Mouse (Mus musculus) hindbrain, embryonic 16.5 days (tissue): ENCODE results near the gene Hist2h2ab. TPM values are rescaled to one million over a fixed set of nuclear protein-coding genes. Genes with fewer than 3 reads are reported as not detected.
"Not testable (repeated sequence)": the region's sequence is repeated elsewhere in the genome, so short reads cannot be mapped to it uniquely, and the experiment has no call there.

Source experiments
- ATAC-seq: fragments of 200-750 bp; cut with Nextera tagmentation; 2 replicates; pipeline ENCODE4 v1.8.0; 2017; ENCODE audit warnings: moderate TSS enrichment, moderate library complexity
- H3K27ac ChIP-seq: fragments of 300-500 bp; sonication (generic); 2 replicates; pipeline ENCODE4 v1.5.1; 2014; ENCODE audit warnings: low read depth, mild to moderate bottlenecking, control low read depth, low read length, moderate library complexity
- H3K27me3 ChIP-seq: fragments of 300-500 bp; sonication (generic); replicated peaks from 2 replicates; pipeline ENCODE4 v1.6.1; 2014; ENCODE audit warnings: low read length; ENCODE audit not compliant: control insufficient read depth, insufficient read depth
- H3K36me3 ChIP-seq: fragments of 300-500 bp; sonication (generic); 2 replicates; pipeline ENCODE4 v1.6.1; 2014; ENCODE audit warnings: mild to moderate bottlenecking, low read length, moderate library complexity, mixed read lengths; ENCODE audit not compliant: control insufficient read depth, insufficient read depth
- H3K4me1 ChIP-seq: fragments of 300-500 bp; sonication (generic); 2 replicates; pipeline ENCODE4 v1.6.1; 2014; ENCODE audit warnings: low read depth, low read length; ENCODE audit not compliant: control insufficient read depth, insufficient read depth
- H3K4me2 ChIP-seq: fragments of 300-500 bp; sonication (generic); 2 replicates; pipeline ENCODE4 v1.6.1; 2014; ENCODE audit warnings: mild to moderate bottlenecking, low read length, control low read depth, moderate library complexity
- H3K4me3 ChIP-seq: fragments of 300-500 bp; sonication (generic); 2 replicates; pipeline ENCODE4 v1.5.1; 2014; ENCODE audit warnings: mild to moderate bottlenecking, low read length, control low read depth, moderate library complexity
- H3K9ac ChIP-seq: fragments of 300-500 bp; sonication (generic); 2 replicates; pipeline ENCODE4 v1.6.1; 2014; ENCODE audit warnings: low read depth, mild to moderate bottlenecking, control low read depth, low read length, moderate library complexity
- H3K9me3 ChIP-seq: fragments of 300-500 bp; sonication (generic); 2 replicates; pipeline ENCODE4 v1.6.1; 2014; ENCODE audit warnings: mild to moderate bottlenecking, low read length, moderate library complexity; ENCODE audit not compliant: control insufficient read depth
- WGBS: fragments of 180-500 bp; shearing (Covaris S2); extraction: QIAGEN DNeasy Blood & Tissue Kit; methylation state at CpG from one replicate; pipeline ENCODE4 v1.1.7; 2014; 5-methylcytosine and 5-hydroxymethylcytosine counted together
- polyA plus RNA-seq: library from polyadenylated mRNA; unstranded; fragments of >200 nt; fragmentation: Nextera tagmentation; extraction: Ambion mirVana; gene quantifications from 2 replicates; pipeline ENCODE4 v1.2.1, GENCODE M21; 2015

Gene Hist2h2ab
- polyA plus RNA-seq, 1 experiment from 2014 or later, result not detected

DNA sequence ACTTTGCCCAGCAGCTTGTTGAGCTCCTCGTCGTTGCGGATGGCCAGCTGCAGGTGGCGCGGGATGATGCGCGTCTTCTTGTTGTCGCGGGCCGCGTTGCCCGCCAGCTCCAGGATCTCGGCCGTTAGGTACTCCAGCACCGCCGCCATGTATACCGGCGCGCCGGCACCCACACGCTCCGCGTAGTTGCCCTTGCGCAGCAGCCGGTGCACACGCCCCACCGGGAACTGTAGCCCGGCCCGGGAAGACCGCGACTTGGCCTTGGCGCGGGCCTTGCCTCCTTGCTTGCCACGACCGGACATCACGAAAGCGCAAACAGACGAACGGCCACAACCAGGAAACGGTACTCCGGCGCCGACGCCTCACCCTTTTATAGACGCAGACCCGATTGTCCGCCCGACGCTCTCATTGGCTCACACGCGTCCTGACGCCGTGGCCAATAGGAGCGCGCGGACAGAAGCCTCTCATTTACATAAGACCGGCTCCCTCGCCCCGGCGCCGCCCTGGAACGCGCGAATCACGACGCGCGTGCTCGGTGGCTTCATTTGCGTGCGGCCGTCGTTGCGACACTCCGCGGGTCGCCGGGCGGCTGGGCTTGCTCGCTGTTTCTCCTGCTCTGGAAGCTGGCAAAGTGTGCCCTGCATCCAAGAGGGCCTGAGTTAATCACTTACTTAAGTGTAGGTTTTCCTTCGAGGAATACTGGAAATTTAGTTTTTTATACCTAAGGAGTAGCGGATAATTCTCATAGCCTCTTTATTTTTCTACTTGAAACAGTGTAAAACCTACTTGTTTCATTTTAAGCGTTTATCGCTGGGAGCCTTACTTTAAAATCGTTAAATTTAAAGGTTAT, 20.5 kb downstream of the Hist2h2ab start, which contains the start of gene Hist2h2aa2:
Gene Hist2h2aa2 (minus strand): TSS at position 328 of the 850 bp plus-strand sequence.
- Histone ChIP-seq H3K4me2 (peak within 1 kb of the TSS; percentile 52), H3K9ac (peak within 1 kb of the TSS; percentile 50), H3K4me3 (peak within 1 kb of the TSS; percentile 34), H3K4me1 (peaks cover 19% of the 10 kb centered on the region), H3K27ac (peak within 1 kb of the TSS; percentile 83)
- H3K9me3 ChIP-seq, H3K36me3 ChIP-seq, H3K27me3 ChIP-seq: not testable (repeated sequence)
- ATAC-seq, result peak; percentile 92
- 5% methylated on average over 20 of the region's 85 CpGs for WGBS

DNA sequence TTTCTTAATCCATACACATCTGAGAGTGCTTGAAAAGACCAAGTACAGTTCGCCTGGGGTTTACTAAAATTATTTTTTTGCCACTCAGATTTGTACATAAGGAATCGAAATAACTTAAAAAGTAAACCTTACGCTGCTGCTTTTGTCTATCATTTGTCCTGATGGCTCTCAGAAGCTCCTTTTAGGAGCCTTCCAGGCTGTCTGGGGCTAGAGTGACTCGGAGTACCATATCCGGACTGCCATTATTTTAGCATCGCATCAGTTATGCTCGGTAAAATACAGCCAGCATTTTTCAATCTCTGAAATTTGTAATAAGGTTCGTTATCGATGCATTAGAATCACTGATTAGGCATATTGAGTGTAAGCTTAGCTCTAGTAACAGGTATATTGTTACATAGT, 21.1 kb downstream of the Hist2h2ab start:
- Histone ChIP-seq H3K9me3 (no peaks in the 10 kb centered on the region), H3K9ac (peak overlapping the region; percentile 45), H3K4me2 (peak overlapping the region; percentile 52), H3K27me3 (no peaks in the 10 kb centered on the region), H3K4me1 (peaks cover 19% of the 10 kb centered on the region), H3K36me3 (no peaks in the 10 kb centered on the region), H3K27ac (peak overlapping the region; percentile 83), H3K4me3 (no peak overlapping the region; the same call in 1 of the 2 replicates)
- ATAC-seq, result no peak
- 77% methylated on average over 9 of the region's 9 CpGs for WGBS

DNA sequence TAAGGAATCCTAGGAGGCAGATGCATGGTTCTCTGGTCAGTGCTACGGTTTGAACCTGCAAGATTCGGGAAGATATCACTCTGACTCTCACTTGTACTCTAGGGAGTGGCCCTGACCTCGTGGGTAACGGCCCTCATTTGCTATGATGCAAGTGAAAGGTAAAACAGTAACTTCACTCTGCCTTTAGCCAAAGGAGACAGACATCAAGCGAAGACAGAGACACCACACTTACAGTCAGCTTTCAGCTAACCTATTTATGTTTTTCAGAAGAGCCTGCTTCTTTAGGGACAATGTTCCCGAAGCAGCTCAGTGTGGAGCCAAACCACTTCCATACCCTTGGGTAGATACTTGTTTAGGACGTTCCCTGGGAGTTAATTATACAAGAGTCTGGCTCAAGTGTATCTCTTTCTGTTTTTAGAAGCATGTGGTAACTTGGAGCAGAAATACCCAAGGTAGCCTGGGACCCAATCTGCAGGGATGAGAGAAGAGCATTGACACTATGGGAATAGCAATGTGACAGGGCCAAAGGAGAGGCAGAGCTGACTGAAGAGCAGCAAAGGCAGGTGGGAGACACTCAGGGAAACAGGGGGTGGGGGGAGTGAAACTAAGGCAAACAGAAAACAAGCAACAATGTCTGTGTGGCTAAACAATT, 24.4 kb downstream of the Hist2h2ab start:
- Histone ChIP-seq H3K36me3 (no peaks in the 10 kb centered on the region), H3K9ac (0 out of 2 replicates have a peak overlapping the region, but pooled peaks have one; percentile 8), H3K4me1 (peaks cover 14% of the 10 kb centered on the region), H3K4me2 (peak overlapping the region; percentile 67), H3K4me3 (no peak overlapping the region), H3K9me3 (no peaks in the 10 kb centered on the region), H3K27me3 (no peaks in the 10 kb centered on the region), H3K27ac (0 out of 2 replicates have a peak overlapping the region, but pooled peaks have one; percentile 23)
- no peak for ATAC-seq
- WGBS, result 85% methylated on average over 7 of the region's 7 CpGs

DNA sequence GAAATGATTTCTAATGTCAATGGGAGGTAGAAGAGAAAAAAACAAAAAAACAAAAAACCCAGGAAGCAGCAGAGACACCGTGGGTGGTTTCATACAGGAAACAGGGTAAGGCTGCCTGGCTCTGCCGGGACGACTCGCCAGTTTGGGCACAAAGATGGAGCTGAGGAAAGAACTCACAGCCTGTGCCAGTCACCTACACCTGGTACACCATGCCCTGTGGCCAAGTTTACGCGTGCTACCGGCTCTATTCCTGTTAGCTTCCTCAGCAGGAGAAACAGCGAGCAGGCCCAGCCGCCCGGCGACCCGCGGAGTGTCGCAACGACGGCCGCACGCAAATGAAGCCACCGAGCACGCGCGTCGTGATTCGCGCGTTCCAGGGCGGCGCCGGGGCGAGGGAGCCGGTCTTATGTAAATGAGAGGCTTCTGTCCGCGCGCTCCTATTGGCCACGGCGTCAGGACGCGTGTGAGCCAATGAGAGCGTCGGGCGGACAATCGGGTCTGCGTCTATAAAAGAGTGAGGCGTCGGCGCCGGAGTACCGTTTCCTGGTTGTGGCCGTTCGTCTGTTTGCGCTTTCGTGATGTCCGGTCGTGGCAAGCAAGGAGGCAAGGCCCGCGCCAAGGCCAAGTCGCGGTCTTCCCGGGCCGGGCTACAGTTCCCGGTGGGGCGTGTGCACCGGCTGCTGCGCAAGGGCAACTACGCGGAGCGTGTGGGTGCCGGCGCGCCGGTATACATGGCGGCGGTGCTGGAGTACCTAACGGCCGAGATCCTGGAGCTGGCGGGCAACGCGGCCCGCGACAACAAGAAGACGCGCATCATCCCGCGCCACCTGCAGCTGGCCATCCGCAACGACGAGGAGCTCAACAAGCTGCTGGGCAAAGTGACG, 25.6 kb downstream of the Hist2h2ab start, which contains the start of gene Hist2h2aa1:
Gene Hist2h2aa1 (plus strand): TSS at position 495 of the 884 bp plus-strand sequence.
- not testable (repeated sequence) for H3K36me3 ChIP-seq, H3K9me3 ChIP-seq, H3K27me3 ChIP-seq
- Histone ChIP-seq H3K4me1 (peaks cover 14% of the 10 kb centered on the region), H3K27ac (peak within 1 kb of the TSS; percentile 96), H3K9ac (peak within 1 kb of the TSS; percentile 79), H3K4me2 (peak within 1 kb of the TSS; percentile 67), H3K4me3 (peak within 1 kb of the TSS; percentile 54)
- WGBS, result 0% methylated on average over 18 of the region's 88 CpGs
- peak; percentile 93 for ATAC-seq

DNA sequence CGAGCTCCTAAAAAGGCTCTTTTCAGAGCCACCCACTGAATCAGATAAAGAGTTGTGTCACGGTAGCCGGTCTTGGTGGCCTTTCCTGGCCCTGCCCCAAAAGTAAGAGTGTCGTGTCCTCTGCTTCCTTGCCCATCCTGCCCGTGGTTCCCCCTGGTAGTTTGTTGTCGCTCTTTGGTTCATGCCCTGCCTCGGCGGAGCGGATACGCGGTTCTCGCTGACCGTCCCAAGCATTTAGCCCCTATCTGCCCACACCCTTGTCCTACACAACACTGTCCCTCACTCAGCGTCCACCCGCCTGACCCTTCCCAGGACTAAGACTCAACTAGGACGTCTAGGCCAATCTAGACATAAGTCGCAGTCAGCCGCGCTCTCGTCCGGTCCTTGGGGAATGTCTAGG, 26.4 kb downstream of the Hist2h2ab start:
- not testable (repeated sequence) for H3K9ac ChIP-seq, ATAC-seq, H3K36me3 ChIP-seq, H3K27ac ChIP-seq, H3K9me3 ChIP-seq, H3K27me3 ChIP-seq
- WGBS, result 0% methylated on average over 5 of the region's 21 CpGs
- Histone ChIP-seq H3K4me1 (peaks cover 11% of the 10 kb centered on the region), H3K4me2 (peak overlapping the region; percentile 42), H3K4me3 (peak overlapping the region; percentile 32)

DNA sequence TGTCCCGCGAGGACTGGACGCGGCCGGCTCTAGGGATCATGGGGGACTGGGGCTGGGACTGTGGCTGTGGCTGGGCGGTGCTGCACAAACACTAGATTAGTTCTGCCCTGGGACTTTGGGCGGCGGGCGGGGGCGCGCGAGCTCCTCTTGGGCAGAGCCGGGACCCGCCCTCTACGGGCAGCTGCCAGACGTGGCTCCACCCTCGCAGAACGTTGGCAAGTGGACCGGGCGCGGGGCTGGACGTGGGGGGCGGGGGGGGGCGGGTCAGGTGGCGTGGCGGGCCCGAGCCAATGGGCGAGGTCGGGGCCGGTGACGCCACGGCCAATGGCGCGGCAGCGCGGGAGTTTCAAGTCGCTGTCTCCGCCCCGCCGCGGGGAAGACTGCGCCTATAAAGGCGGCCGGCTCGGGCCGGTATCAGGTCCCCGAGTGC, 26.8 kb downstream of the Hist2h2ab start, which contains the start of gene Hist2h3c1:
Gene Hist2h3c1 (plus strand): TSS at position 259 of the 430 bp plus-strand sequence.
- H3K27me3 ChIP-seq, H3K27ac ChIP-seq, H3K36me3 ChIP-seq, H3K9me3 ChIP-seq: not testable (repeated sequence)
- Histone ChIP-seq H3K9ac (peak within 1 kb of the TSS; percentile 27; the same call in 1 of the 2 replicates), H3K4me1 (peaks cover 11% of the 10 kb centered on the region), H3K4me2 (peak within 1 kb of the TSS; percentile 49), H3K4me3 (peak within 1 kb of the TSS; percentile 32)
- peak; percentile 92 for ATAC-seq
- 0% methylated on average over 4 of the region's 47 CpGs for WGBS

DNA sequence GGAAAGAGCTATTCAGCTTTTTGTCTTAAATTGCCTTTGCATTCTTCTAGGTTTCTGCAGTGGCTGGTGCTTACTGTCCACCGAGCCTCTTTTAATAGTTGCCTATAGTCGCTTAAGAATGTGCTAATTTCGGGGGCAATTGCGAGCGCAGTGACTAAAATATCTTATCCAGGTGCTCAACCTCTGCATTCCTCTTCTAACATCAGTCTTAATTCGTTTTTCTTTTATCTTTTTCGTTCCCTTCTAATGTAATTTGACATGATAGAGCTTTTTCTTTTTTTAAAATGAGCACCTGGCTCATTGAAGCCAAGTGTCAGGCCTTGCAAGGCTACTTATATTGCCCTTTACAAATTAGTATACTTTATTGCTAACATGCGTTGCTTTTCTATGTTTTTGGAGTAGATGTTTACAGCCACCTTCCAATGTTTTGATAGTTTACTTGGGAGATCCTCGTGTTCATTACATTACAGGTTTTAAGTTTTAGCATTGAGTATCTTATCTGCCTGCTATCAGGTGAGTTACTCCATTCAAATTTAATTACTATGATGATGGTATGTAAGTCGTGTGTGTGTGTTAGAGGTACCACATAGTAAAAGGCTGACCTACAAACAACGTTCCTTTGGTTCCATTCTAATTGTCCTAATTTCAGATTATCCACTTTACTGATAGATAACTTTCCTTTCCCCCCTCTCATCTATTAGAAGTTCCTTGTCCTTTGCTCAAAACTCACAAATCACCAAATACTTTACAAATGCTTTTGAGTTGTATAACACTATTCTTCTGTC, 27.9 kb downstream of the Hist2h2ab start:
- H3K4me2 ChIP-seq, result peak overlapping the region; percentile 49
- peaks cover 11% of the 10 kb centered on the region for H3K4me1 ChIP-seq
- H3K27me3 ChIP-seq, result no peaks in the 10 kb centered on the region
- peak overlapping the region; percentile 27 for H3K4me3 ChIP-seq
- no peaks in the 10 kb centered on the region for H3K9me3 ChIP-seq
- H3K36me3 ChIP-seq, result no peaks in the 10 kb centered on the region
- ATAC-seq, result no peak
- H3K27ac ChIP-seq, result no peak overlapping the region
- 7% methylated on average over 11 of the region's 11 CpGs for WGBS
- 0 out of 2 replicates have a peak overlapping the region, but pooled peaks have one; percentile 27 for H3K9ac ChIP-seq
